Mouse (Mus musculus) myocyte (in vitro differentiated cells): ENCODE results near the gene Hnrnpdl.

Experiments
- CEBPB ChIP-seq: IDR thresholded peaks from 2 replicates; pipeline ENCODE4 v1.6.1; 2011; ENCODE audit warnings: mild to moderate bottlenecking, moderate library complexity; ENCODE audit not compliant: poor library complexity, insufficient read depth, severe bottlenecking
- MAX ChIP-seq: IDR thresholded peaks from one replicate; pipeline ENCODE4 v1.6.1; 2011; ENCODE audit warnings: low read depth, mild to moderate bottlenecking, control low read depth
- MYOG ChIP-seq, 3 experiments: IDR thresholded peaks; one replicate each; pipeline ENCODE4 v1.6.1; 2011; ENCODE audit warnings: control low read depth in 2 of 3, low read depth in 2 of 3, mild to moderate bottlenecking in 2 of 3; ENCODE audit not compliant: insufficient read length in 2 of 3, control insufficient read depth in 1 of 3, insufficient read depth in 1 of 3
- POLR2A ChIP-seq: IDR thresholded peaks from one replicate; pipeline ENCODE4 v1.6.1; 2011; ENCODE audit warnings: low read depth, mild to moderate bottlenecking, control low read depth, moderate library complexity; ENCODE audit not compliant: insufficient read length
- POLR2AphosphoS2 ChIP-seq: IDR thresholded peaks from one replicate; pipeline ENCODE4 v1.6.1; 2011; ENCODE audit warnings: low read depth, control low read depth; ENCODE audit not compliant: insufficient read length
- SRF ChIP-seq: IDR thresholded peaks from one replicate; pipeline ENCODE4 v1.6.1; 2011; ENCODE audit warnings: low read depth; ENCODE audit not compliant: control insufficient read depth, insufficient read length
- TCF12 ChIP-seq: IDR thresholded peaks from one replicate; pipeline ENCODE4 v1.6.1; 2011; ENCODE audit warnings: mild to moderate bottlenecking, control low read depth; ENCODE audit not compliant: poor library complexity, insufficient read depth, severe bottlenecking
- TCF3 ChIP-seq: IDR thresholded peaks from one replicate; pipeline ENCODE4 v1.6.1; 2011; ENCODE audit warnings: low read depth, control low read depth; ENCODE audit not compliant: insufficient read length
- USF1 ChIP-seq: IDR thresholded peaks from one replicate; pipeline ENCODE4 v1.6.1; 2011; ENCODE audit warnings: low read depth, mild to moderate bottlenecking, control low read depth, moderate library complexity

GRCm38 (mm10) chr5:100047143-100047640 is 7.7 kb upstream of the Hnrnpdl start:
- no peak for TF ChIP-seq TCF12
- TF ChIP-seq POLR2A, result no peak
- no peak for TF ChIP-seq MYOG (IDR thresholded peaks at IDR 0.05; ENCODE audit: control insufficient read depth in 1 of 3, insufficient read depth in 1 of 3, insufficient read length in 2 of 3, low read depth in 2 of 3)
- no peak for TF ChIP-seq POLR2AphosphoS2
- no peak for TF ChIP-seq MAX
- no peak for TF ChIP-seq USF1
- no peak for TF ChIP-seq CEBPB
- TF ChIP-seq SRF, result no peak
- no peak for TF ChIP-seq TCF3
